Mouse (Mus musculus) midbrain, postnatal 0 days (tissue): ENCODE results near the gene Chd4. TPM values are rescaled to one million over a fixed set of nuclear protein-coding genes. Genes with fewer than 3 reads are reported as not detected.

ENCODE experiments used
- ATAC-seq: fragments of 200-750 bp; cut with Nextera tagmentation; 2 replicates; pipeline ENCODE4 v1.8.0; 2017; ENCODE audit warnings: moderate number of reproducible peaks, mild to moderate bottlenecking, moderate TSS enrichment, moderate library complexity; ENCODE audit not compliant: low FRiP score
- DNase-seq: peaks from one replicate; pipeline ENCODE4 v3.0.0-alpha.2; 2015; ENCODE audit warnings: low spot score
- H3K27ac ChIP-seq: fragments of 300-500 bp; sonication (generic); 2 replicates; pipeline ENCODE4 v1.5.1; 2014; ENCODE audit warnings: low read depth, mild to moderate bottlenecking, low read length, mixed read lengths
- H3K27me3 ChIP-seq: fragments of 300-500 bp; sonication (generic); 2 replicates; pipeline ENCODE4 v1.6.1; 2014; ENCODE audit warnings: low read length, control low read depth, mixed read lengths; ENCODE audit not compliant: insufficient read depth
- H3K36me3 ChIP-seq: fragments of 300-500 bp; sonication (generic); 2 replicates; pipeline ENCODE4 v1.6.1; 2014; ENCODE audit warnings: low read length, control low read depth, mixed read lengths; ENCODE audit not compliant: insufficient read depth
- H3K4me1 ChIP-seq: fragments of 300-500 bp; sonication (generic); 2 replicates; pipeline ENCODE4 v1.6.1; 2014; ENCODE audit warnings: mild to moderate bottlenecking, control low read depth, antibody characterized with exemption, low read length, mixed read lengths; ENCODE audit not compliant: insufficient read depth
- H3K4me2 ChIP-seq: fragments of 300-500 bp; sonication (generic); 2 replicates; pipeline ENCODE4 v1.6.1; 2014; ENCODE audit warnings: low read depth, mild to moderate bottlenecking, low read length, mixed read lengths; ENCODE audit not compliant: poor library complexity, severe bottlenecking
- H3K4me3 ChIP-seq: fragments of 300-500 bp; sonication (generic); 2 replicates; pipeline ENCODE4 v1.5.1; 2014; ENCODE audit warnings: low read depth, mild to moderate bottlenecking, low read length, moderate library complexity
- H3K9ac ChIP-seq: fragments of 300-500 bp; sonication (generic); replicated peaks from 2 replicates; pipeline ENCODE4 v1.6.1; 2014; ENCODE audit warnings: mild to moderate bottlenecking, low read length, moderate library complexity, mixed read lengths; ENCODE audit not compliant: poor library complexity, severe bottlenecking
- H3K9me3 ChIP-seq: fragments of 300-500 bp; sonication (generic); 2 replicates; pipeline ENCODE4 v1.6.1; 2016; ENCODE audit warnings: low read length, control low read depth
- CTCF ChIP-seq: IDR thresholded peaks from 2 replicates; pipeline ENCODE4 v1.5.1; 2016; ENCODE audit warnings: antibody characterized with exemption, mild to moderate bottlenecking
- WGBS: fragments of 180-500 bp; shearing (Covaris S2); extraction: QIAGEN DNeasy Blood & Tissue Kit; methylation state at CpG from one replicate; pipeline ENCODE4 v1.1.7; 2014; 5-methylcytosine and 5-hydroxymethylcytosine counted together
- polyA plus RNA-seq: library from polyadenylated mRNA; unstranded; fragments of >200 nt; fragmentation: Nextera tagmentation; extraction: Ambion mirVana; gene quantifications from 2 replicates; pipeline ENCODE4 v1.2.1, GENCODE M21; 2015
- total RNA-seq: library from RNA; depleted of rRNA; stranded (reverse); fragments of >200 nt; gene quantifications from 2 replicates; pipeline ENCODE4 v1.2.3, GENCODE M21; 2014

Gene Chd4
- total and polyA plus RNA-seq, 2 experiments from 2014 or later: 89.1 to 117 TPM

DNA sequence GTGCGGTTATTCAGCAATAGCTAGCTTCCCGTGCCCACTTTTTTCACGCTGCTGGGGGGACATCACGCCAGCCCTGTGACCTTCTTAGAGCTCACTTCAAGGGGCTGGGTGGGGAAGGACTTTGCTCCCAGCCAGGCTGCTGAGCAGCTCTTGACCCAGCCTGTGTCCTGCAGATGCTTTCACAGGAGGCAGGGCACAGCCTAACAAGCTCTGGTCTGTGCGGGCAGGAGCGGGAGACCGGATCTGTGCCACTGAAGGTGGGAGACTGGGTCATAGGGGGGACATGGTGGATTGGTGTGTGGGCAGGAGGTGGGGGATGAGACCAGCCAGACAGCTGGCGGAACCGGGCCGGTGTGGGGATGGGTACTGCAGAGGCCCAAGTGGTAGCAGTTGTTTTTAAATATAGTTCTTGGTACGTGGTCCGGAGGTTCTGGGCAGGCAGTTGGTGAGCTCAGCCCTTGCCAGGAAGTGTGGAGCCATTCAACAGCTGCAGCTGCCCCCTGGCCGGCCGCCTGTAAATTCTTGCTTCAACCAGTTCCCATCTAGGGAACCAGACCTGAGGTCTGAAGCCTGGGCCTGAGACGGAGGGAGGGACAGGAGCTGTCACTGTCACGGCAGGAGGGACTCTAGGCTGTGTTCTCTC is 53.3 kb downstream of the Chd4 start:
- Histone ChIP-seq H3K27ac (peak overlapping the region; percentile 43), H3K36me3 (peaks cover 21% of the 10 kb centered on the region), H3K9me3 (no peaks in the 10 kb centered on the region), H3K4me1 (peaks cover 25% of the 10 kb centered on the region; the same call in 1 of the 2 replicates), H3K4me2 (peak overlapping the region; percentile 18; the same call in 1 of the 2 replicates), H3K4me3 (no peak overlapping the region), H3K9ac (no peak overlapping the region), H3K27me3 (no peaks in the 10 kb centered on the region)
- 74% methylated on average over 16 of the region's 16 CpGs for WGBS
- ATAC-seq: no peak
- no peak for TF ChIP-seq CTCF
- peak; percentile 65 for DNase-seq

DNA sequence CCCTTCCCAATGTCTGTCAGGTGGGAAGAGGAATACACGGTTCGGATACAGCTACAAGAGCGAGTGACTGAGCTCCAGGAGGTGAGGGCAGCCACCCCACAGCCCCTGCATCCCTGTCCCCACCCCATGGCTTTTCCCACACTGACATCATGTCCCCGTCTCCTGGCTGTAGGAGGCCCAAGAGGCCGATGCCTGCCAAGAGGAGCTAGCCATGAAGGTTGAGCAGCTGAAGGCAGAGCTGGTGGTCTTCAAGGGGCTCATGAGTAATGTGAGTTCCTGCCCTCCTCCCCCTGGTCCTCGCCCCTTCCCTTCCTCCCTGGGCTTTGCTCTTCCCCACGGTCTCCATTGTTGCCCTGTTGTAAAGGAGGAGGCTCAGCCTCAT is 53.8 kb downstream of the Chd4 start:
- no peak for DNase-seq

DNA sequence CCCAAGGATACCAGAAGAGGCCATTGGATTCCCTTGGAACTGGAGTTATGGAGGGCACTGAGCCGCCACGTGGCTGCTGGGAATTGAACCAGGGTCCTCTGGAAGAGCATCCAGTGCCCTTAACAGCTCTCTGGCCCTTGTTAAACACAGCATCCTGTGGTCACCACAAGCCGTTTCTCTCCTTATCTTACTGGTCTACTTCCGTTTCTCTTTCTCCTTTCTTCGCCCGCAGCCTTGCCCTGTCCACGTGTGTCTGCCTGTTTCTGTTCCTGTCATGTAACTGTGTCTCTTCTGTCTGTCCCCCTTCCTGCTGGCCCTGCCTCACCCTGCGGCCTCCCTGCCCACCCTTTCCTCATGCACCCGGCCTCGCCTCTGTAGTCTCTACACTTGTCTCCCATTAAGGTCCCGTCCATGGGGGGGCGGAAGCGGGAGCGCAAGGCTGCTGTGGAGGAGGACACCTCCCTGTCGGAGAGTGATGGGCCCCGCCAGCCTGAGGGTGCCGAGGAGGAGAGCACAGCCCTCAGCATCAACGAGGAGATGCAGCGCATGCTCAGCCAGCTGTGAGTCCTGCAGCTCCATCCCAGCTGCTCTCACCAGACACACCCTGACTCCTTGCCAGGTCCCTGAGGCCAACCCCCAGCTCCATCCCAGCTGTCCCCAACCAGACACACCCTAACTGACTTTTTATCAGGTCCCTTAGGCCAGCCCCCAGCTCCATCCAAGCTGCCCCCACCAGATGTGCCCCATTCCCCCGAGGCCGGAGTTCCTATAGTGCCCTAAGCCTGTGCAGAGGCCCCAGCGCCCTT is 56.6 kb downstream of the Chd4 start:
- Histone ChIP-seq H3K27ac (no peak overlapping the region), H3K9ac (no peak overlapping the region), H3K4me3 (no peak overlapping the region), H3K9me3 (no peaks in the 10 kb centered on the region), H3K36me3 (peaks cover 36% of the 10 kb centered on the region), H3K4me2 (no peak overlapping the region), H3K27me3 (no peaks in the 10 kb centered on the region), H3K4me1 (peaks cover 10% of the 10 kb centered on the region; the same call in 1 of the 2 replicates)
- TF ChIP-seq CTCF: no peak
- ATAC-seq (no peak), DNase-seq (no peak)
- 89% methylated on average over 22 of the region's 22 CpGs for WGBS

More for the DNA sequence above, 53.8 kb downstream of the Chd4 start:
- H3K36me3 ChIP-seq: peaks cover 22% of the 10 kb centered on the region
- TF ChIP-seq CTCF: no peak
- 60% methylated on average over 7 of the region's 7 CpGs for WGBS
- ATAC-seq: no peak
- no peak overlapping the region for H3K4me2 ChIP-seq
- H3K27ac ChIP-seq: no peak overlapping the region; the same call in 1 of the 2 replicates
- H3K9ac ChIP-seq: no peak overlapping the region
- H3K4me1 ChIP-seq: peaks cover 24% of the 10 kb centered on the region; the same call in 1 of the 2 replicates
- no peaks in the 10 kb centered on the region for H3K27me3 ChIP-seq
- H3K4me3 ChIP-seq: no peak overlapping the region
- H3K9me3 ChIP-seq: no peaks in the 10 kb centered on the region

DNA sequence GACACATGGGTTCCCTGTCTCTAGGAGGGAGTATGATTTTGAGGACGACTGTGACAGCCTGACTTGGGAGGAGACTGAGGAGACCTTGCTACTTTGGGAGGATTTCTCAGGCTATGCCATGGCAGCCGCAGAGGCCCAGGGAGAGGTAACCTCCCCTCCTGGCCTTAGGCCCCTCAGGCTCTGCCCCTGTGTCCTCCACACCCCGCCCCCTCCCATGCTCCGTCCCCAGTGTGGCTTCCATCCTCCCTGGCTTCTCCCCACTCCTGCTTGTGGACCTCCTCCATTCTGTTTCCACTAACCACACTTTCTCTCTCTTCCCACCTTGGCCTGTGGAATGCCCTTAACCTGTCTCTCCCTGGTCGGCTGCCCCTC is 57.2 kb downstream of the Chd4 start:
- peaks cover 39% of the 10 kb centered on the region for H3K36me3 ChIP-seq
- ATAC-seq: no peak
- no peak overlapping the region for H3K4me2 ChIP-seq
- DNase-seq: no peak
- H3K4me1 ChIP-seq: peaks cover 7% of the 10 kb centered on the region; the same call in 1 of the 2 replicates
- H3K9me3 ChIP-seq: no peaks in the 10 kb centered on the region
- no peak overlapping the region for H3K9ac ChIP-seq
- H3K27me3 ChIP-seq: no peaks in the 10 kb centered on the region
- WGBS: 82% methylated on average over 5 of the region's 5 CpGs
- H3K27ac ChIP-seq: no peak overlapping the region
- no peak overlapping the region for H3K4me3 ChIP-seq
- TF ChIP-seq CTCF: no peak

DNA sequence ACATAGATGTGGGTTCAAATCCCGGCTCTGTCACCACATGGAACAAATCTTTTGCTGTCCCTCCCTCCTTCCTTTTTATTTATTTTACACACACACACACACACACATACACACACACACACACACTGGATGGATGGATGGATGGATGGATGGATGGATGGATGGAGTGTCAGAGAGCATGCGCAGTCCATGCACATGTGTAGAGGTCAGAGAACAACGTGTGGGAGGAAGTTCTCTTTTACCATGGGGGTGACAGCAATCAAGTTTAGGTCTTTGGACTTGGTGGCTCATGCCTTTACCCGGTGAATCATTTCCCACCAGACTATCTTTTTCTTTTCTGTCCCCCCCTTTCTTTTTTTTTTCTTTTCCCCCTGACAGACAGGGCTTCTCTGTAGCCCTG is 57.9 kb downstream of the Chd4 start:
- no peak for TF ChIP-seq CTCF
- DNase-seq (no peak), ATAC-seq (no peak)
- WGBS: 93% methylated on average over 4 of the region's 4 CpGs
- Histone ChIP-seq H3K27ac (no peak overlapping the region), H3K9ac (no peak overlapping the region), H3K4me3 (no peak overlapping the region), H3K4me1 (peaks cover under 1% of the 10 kb centered on the region; the same call in 1 of the 2 replicates), H3K4me2 (no peak overlapping the region), H3K9me3 (no peaks in the 10 kb centered on the region), H3K27me3 (no peaks in the 10 kb centered on the region), H3K36me3 (peaks cover 41% of the 10 kb centered on the region)

DNA sequence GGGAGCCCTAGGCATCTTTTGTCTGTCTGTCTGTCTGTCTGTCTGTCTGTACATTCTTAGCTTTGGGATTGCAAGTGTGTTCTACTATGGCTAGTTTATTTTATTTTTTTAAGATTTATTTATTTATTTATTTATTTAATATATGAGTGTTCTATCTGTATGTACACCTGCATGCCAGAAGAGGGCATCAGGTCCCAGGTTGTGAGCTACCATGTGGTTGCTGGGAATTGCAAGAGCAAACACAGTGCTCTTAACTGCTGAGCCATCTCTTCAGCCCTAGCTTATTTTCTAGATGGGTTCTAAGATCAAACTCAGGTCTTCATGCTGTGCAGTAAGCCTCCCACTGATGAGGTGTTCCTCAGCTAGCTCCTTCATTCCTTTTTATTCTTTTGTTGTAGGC is 58.8 kb downstream of the Chd4 start:
- H3K27me3 ChIP-seq: no peaks in the 10 kb centered on the region
- no peak overlapping the region for H3K4me2 ChIP-seq
- H3K27ac ChIP-seq: no peak overlapping the region
- DNase-seq: peak; percentile 54
- no peak for ATAC-seq
- TF ChIP-seq CTCF: peak; percentile 71
- H3K36me3 ChIP-seq: peaks cover 49% of the 10 kb centered on the region
- no peak overlapping the region for H3K4me3 ChIP-seq
- no peak overlapping the region for H3K9ac ChIP-seq
- H3K9me3 ChIP-seq: no peaks in the 10 kb centered on the region
- H3K4me1 ChIP-seq: no peaks in the 10 kb centered on the region
